Mouse (Mus musculus) heart, adult 2 months (tissue): ENCODE results near the gene AC124502.3.

Experiments used
- CTCF ChIP-seq: fragments of 200-600 bp; IDR thresholded peaks from 2 replicates; pipeline ENCODE4 v1.8.1; 2022; ENCODE audit warnings: antibody characterized with exemption, mild to moderate bottlenecking, moderate library complexity
- POLR2A ChIP-seq: fragments of 200-500 bp; IDR thresholded peaks from 2 replicates; pipeline ENCODE4 v1.6.1; 2011; ENCODE audit warnings: mild to moderate bottlenecking, low read depth, low read length, control low read depth; ENCODE audit not compliant: insufficient read depth

DNA sequence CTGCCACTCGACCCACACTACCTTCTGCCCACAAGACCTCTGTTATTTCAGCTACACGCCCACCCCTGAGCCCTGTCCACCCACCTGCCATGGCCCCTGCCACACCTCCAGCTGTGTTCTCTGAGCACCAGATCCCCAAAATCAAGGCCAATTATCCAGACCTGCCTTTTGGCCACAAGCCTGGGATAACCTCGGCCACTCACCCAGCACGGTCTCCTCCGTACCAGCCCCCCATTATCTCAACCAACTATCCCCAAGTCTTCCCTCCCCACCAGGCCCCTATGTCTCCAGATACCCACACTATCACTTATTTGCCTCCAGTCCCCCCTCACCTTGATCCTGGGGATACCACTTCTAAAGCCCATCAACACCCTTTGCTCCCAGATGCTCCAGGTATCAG, 30.8 kb downstream of the AC124502.3 start:
- TF ChIP-seq CTCF: no peak
- no peak for TF ChIP-seq POLR2A
